Mouse (Mus musculus): Measurements from ENCODE around the gene Snx13.

Gene Snx13

DNA sequence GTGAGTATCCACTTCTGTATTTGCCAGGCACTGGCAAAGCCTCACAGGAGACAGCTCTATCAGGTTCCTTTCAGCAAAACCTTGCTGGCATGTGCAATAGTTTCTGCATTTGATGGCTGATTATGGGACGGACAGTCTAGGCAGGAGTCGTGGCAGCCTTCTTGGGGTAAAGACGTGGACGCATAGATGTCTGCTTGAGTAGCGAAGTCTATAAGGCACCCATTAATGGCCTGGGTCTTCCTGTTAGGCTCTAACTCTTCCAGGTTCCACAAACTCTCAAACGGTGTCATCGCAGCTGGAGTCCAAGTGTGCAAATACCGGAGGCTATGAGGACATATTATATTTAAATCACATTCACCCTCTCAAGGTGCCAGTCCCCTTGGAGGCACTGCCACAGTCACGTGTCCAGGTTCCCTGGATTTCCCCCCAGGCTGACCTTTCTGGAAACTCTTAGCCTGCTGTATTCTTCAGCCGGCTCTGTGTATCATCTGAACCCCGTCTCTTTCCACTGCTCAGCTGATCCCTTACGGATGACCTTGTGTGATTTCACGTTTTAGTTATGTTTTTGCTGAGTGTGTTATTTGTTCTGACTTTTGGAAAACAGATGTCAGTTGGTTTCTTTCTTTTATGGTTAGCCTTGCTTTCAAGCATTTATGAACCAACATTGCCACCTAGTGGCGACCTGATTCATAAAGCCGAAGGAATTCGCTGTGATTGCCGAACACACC lies 144.9 kb downstream of the Snx13 start:
- peak; percentile 47 to 76 for DNase-seq (ENCODE audit: low spot score in 2 of 2)

DNA sequence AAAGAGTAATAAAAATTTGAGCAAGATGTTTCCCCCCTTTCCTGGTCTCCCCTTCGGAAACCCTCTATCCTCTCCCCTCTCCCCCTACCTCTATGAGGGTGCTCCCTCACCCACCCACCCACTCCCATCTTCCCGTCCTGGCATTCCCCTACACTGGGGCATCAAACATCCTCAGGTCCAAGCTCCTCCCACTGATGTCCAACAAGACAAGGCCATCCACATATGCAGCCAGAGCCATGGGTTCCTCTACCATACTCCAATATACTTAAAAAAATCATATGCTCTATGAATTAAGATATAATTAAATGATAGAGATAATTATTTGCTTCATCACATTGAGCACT lies 145.4 kb downstream of the Snx13 start:
- DNase-seq (ENCODE audit: low spot score in 2 of 2) = no peak

Data from spleen, postnatal 4 days (tissue).